Mouse (Mus musculus): ENCODE results near the gene Pold2. TPM values are rescaled to one million over a fixed set of nuclear protein-coding genes. Genes with fewer than 3 reads are reported as not detected.
"Not testable (repeated sequence)": the region's sequence is repeated elsewhere in the genome, so short reads cannot be mapped to it uniquely, and the experiment has no call there.

Pold2 gene
- total RNA-seq, 2 experiments from 2014 or later, result 21.1 to 22.0 TPM

- intact Hi-C loops (cut with DNase I), result no loop called here
- DNase-seq (ENCODE audit: extremely low spot score in 1 of 2, low spot score in 2 of 2), result peak; percentile 45 to 84
Observed at GRCm38 (mm10) chr11:5901950-5902349, 23.9 kb upstream of the Pold2 start.

DNA sequence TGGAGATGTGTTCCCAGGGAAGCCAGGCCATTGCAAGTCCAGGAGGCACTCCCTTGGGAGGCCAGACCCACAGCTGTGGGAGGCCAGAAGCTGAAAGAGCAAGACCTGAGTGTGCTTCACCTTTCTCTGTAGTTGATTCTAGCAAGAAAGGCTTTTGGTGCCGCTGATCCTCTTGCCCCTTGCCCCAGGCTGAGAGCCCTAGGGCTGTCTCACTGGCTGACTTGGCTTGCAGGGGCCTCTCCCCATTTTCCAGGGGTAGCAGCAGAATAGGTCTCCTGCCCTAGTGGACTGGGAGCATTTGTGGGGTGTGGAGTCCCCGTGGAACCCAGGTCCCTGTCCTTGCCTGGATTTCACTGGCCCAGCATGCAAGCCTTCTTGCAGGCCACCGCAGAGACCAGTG lies 23.2 kb upstream of the Pold2 start:
- DNase-seq (ENCODE audit: extremely low spot score in 1 of 2, low spot score in 2 of 2), result no peak
- intact Hi-C loops (cut with DNase I), result no loop called here

DNA sequence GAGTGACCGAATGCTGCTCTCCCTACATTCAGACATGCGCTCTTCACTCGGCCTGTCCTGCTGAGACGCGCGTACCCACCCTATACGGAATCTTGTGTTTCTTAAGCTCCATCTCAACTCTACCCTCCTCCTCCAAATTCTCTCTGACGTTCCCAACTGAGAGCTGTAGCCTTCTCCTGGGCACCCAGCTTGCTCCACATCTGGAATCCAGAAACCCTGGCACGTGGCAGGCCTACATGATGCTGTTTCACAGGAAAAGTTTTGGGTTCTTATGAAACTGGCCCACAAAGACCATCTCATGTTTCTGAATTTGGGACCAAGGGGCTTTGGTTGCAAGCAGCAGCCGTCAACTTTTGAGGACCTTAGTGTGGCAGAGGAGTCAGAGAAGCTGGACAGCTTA lies 21.2 kb upstream of the Pold2 start:
- no peak for DNase-seq (ENCODE audit: extremely low spot score in 1 of 2, low spot score in 2 of 2)
- intact Hi-C loops (cut with DNase I), result no loop called here

- intact Hi-C loops (cut with DNase I), result no loop called here
- no peak for DNase-seq (ENCODE audit: extremely low spot score in 1 of 2, low spot score in 2 of 2)
Observed at GRCm38 (mm10) chr11:5898531-5898930, 20.4 kb upstream of the Pold2 start, which contains the start of gene Myl7. Gene Myl7, minus strand, starts transcription at chr11:5898782.

DNA sequence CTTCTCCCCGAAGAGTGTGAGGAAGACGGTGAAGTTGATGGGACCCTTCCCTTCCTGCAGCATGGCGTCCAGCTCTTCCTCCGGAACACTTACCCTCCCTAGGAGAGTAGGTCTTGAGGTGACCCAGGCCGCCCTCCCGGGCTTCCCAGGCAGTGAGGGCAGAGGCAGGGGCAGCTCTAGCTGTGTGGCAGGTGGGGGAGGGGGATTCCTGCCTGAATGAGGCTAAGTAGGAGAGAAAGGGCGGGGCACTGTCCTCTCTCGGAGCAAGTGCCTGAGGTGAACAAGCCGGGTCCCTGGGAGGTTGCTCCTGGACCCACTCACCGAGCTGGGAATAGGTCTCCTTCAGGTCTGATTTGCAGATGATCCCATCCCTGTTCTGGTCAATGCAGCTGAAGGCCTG lies 19.7 kb upstream of the Pold2 start:
- no peak for DNase-seq (ENCODE audit: extremely low spot score in 1 of 2, low spot score in 2 of 2)
- intact Hi-C loops (cut with DNase I), result no loop called here

GRCm38 (mm10) chr11:5897230-5897629 lies 19.1 kb upstream of the Pold2 start:
- peak in 1 of 2 experiments; percentile 60 for DNase-seq (ENCODE audit: extremely low spot score in 1 of 2, low spot score in 2 of 2)
- intact Hi-C loops (cut with DNase I), result no loop called here

- no peak for DNase-seq (ENCODE audit: extremely low spot score in 1 of 2, low spot score in 2 of 2)
Observed at GRCm38 (mm10) chr11:5893807-5894206, 15.7 kb upstream of the Pold2 start.

DNA sequence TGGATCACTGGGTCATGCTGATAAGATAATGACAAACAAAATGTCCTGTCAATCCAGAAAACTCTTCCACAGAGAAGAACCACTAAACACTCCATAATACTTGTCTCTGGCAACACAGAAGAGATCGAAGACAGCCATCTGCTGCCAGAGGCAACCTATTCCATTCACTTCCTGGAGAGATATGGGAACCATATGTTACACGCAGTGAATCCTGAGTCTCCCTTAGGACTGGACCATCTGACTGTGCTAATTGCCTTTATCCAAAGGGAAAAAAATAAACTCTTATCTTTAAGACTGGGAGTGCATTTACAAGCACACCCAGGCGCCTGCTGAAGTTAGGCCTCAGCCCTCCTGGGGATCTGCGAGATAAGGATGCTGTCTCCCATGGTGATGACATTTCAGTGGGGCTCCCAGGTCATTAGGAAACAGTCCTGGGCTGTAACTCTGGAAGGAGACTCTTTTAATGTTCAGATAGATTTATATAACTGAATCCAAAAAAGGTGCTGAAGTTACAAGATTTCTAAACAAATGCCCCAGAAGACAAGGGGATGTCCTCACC lies 14.8 kb upstream of the Pold2 start:
- DNase-seq (ENCODE audit: extremely low spot score in 1 of 2, low spot score in 2 of 2), result no peak
- intact Hi-C loops (cut with DNase I), result no loop called here

More at GRCm38 (mm10) chr11:5893807-5894206, 15.7 kb upstream of the Pold2 start:
- intact Hi-C loops (cut with DNase I), result no loop called here

DNA sequence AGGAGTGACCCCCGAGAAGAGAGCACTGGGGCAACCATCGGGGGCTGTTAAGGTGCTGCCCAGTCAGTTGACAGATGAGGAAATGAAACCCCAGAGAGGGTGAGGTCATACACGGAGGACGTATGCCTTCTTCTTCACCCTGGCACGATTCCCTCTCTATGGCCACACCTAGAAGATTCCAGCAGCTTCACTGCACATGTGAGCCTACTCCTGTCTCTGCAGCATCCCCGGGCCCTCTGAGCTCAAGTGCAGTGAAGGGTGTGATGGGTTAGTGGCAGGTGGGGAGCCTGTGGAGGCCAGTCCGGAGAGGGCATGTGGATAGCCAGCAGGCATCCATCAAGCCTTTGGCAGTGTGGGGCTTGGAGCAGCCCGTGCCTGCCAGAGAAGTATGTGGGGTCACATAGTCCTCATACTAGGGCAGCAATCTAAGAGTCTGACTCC lies 14.1 kb upstream of the Pold2 start:
- DNase-seq (ENCODE audit: extremely low spot score in 1 of 2, low spot score in 2 of 2), result no peak
- intact Hi-C loops (cut with DNase I), result no loop called here

GRCm38 (mm10) chr11:5888563-5888962 lies 10.5 kb upstream of the Pold2 start:
- DNase-seq (ENCODE audit: extremely low spot score in 1 of 2, low spot score in 2 of 2); intact Hi-C loops (cut with DNase I): not testable (repeated sequence)

GRCm38 (mm10) chr11:5887250-5887649 lies 9.2 kb upstream of the Pold2 start:
- intact Hi-C loops (cut with DNase I), result no loop called here
- DNase-seq (ENCODE audit: extremely low spot score in 1 of 2, low spot score in 2 of 2), result no peak

DNA sequence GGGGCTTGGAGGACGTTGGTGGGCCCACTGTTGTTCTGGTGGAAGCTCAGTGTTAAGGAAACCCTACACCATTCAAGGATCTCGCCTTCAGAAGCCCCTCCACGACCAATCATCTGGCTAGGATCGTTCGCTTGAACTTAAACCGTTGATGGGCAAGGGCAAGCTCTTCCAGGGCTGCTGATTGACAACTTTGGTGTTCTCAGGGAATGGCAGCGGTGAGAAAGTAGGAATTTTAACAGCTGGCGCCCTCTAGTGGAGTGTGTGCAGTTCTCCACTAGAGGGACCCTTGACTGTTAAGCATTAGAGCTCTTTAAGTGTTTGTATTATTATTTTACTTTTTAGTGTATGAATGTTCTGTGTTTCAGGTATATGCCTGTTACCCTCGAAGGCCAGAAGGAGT lies 8.1 kb upstream of the Pold2 start:
- intact Hi-C loops (cut with DNase I), result no loop called here
- peak; percentile 48 to 67 for DNase-seq (ENCODE audit: extremely low spot score in 1 of 2, low spot score in 2 of 2)

GRCm38 (mm10) chr11:5882518-5882917 lies 4.4 kb upstream of the Pold2 start:
- intact Hi-C loops (cut with DNase I), result no loop called here
- no peak for DNase-seq (ENCODE audit: extremely low spot score in 1 of 2, low spot score in 2 of 2)

DNA sequence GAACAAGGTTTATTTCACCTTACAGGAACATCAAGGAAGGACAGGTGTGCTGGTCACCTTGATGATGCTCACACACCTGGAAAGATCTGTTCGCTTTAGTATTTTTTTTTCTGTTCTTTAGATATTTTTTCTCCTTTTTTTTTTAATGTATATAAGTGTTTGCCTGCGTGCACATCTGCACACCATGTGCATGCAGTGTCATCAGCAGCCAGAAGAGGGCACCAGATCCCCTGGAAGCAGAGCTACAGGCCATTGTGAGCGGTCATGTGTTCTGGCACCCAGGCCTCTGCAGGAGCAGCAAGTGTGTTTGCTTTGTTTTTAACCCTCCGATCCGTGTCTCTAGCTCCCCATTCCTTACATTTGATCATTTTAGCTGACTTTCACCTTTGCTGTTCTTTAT lies 1.8 kb upstream of the Pold2 start:
- intact Hi-C loops (cut with DNase I), result loop anchor here (5.0 kb wide), 2 partner anchors 43 to 77 kb away; partner anchors contain the start of genes Polm and Ykt6
- peak; percentile 52 to 77 for DNase-seq (ENCODE audit: extremely low spot score in 1 of 2, low spot score in 2 of 2)

DNA sequence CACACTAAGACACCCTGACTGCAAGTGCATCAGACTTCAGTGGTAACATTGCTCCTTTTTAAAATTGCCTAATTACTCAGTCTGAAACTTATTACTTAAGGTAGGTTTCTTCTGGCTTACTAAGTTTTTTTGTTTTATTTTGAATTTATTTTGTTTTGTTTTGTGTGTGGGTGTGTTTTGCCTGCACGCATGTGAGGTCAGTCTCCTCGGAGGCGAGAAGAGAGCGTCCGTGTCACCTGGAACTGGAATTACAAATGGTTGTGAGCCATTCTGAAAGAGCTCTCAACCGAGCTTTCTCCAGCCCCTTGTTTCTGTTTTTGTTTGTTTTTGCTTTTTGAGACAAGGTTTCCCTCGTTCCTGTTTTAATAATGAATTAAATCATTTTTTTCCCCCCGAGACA lies 569 bp upstream of the Pold2 start:
- no peak for DNase-seq (ENCODE audit: extremely low spot score in 1 of 2, low spot score in 2 of 2)
- intact Hi-C loops (cut with DNase I), result loop anchor here (5.0 kb wide), 2 partner anchors 41 to 79 kb away; partner anchors contain the start of genes Polm and Ykt6

- intact Hi-C loops (cut with DNase I), result loop anchor here (5.0 kb wide), 2 partner anchors 40 to 80 kb away; partner anchors contain the start of genes Polm and Ykt6
- DNase-seq (ENCODE audit: extremely low spot score in 1 of 2, low spot score in 2 of 2), result no peak
Observed at GRCm38 (mm10) chr11:5877421-5877820, 671 bp downstream of the Pold2 start.

- no peak for DNase-seq (ENCODE audit: extremely low spot score in 1 of 2, low spot score in 2 of 2)
Observed at GRCm38 (mm10) chr11:5873192-5873591, 4.9 kb downstream of the Pold2 start.

DNA sequence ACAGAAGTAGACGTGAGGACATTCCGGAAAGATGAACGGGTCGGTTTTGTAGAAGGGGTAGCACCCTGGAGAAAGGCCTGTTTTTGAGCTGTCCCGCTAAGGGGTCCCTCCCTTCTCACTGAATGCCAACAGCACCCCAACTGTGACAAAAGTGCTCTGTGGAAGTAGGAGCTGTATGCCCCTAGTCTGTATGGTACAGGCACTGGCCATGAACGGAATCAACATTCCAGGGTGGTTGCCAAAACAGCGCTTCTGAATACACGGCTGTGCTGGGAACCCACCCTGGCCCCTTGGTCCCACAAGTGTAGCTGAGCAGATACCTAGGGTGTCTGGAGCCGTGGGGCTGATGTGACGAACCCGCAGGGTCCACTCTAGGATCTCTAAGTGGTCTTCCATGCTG lies 5.4 kb downstream of the Pold2 start:
- DNase-seq (ENCODE audit: extremely low spot score in 1 of 2, low spot score in 2 of 2), result no peak
- intact Hi-C loops (cut with DNase I), result no loop called here

More at GRCm38 (mm10) chr11:5873192-5873591, 4.9 kb downstream of the Pold2 start:
- intact Hi-C loops (cut with DNase I), result no loop called here

- no peak for DNase-seq (ENCODE audit: extremely low spot score in 1 of 2, low spot score in 2 of 2)
- intact Hi-C loops (cut with DNase I), result no loop called here
Observed at GRCm38 (mm10) chr11:5870069-5870468, 8.0 kb downstream of the Pold2 start.

GRCm38 (mm10) chr11:5869331-5869730 lies 8.8 kb downstream of the Pold2 start:
- intact Hi-C loops (cut with DNase I), result no loop called here
- no peak for DNase-seq (ENCODE audit: extremely low spot score in 1 of 2, low spot score in 2 of 2)

GRCm38 (mm10) chr11:5868324-5868723 lies 9.8 kb downstream of the Pold2 start:
- intact Hi-C loops (cut with DNase I), result no loop called here
- DNase-seq (ENCODE audit: extremely low spot score in 1 of 2, low spot score in 2 of 2), result no peak
